Mouse (Mus musculus): ENCODE results near the gene Cdh22. TPM values are rescaled to one million over a fixed set of nuclear protein-coding genes. Genes with fewer than 3 reads are reported as not detected.

Gene Cdh22
- polyA plus RNA-seq, 1 experiment from 2014 or later: not detected

DNA sequence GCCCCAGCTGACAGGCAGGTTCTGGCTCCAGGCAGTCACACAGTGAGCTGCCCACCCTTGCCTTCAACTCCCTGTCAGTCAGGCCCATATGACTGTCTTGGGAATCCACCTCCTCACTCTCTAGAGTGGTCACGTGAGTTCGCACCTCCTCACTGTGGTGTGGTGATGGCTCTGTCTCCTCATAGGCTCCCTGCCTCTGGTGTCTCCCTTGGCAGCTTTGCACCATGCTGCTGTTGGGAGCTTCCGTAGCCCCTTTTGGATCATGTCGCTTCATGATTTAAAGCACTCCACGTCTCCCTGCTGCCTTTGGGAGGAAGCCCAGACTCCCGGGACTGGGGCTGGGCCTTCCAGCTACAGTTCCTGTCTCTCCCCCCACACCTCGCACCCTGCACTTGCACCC, 170.2 kb downstream of the Cdh22 start:
- no peak overlapping the region for H3K4me2 ChIP-seq (ENCODE audit: low read depth, low read length)
- H3K9me3 ChIP-seq (replicated peaks; ENCODE audit: control insufficient read depth, low read length): no peaks in the 10 kb centered on the region
- H3K36me3 ChIP-seq (ENCODE audit: control insufficient read depth, insufficient read depth): no peaks in the 10 kb centered on the region
- no peaks in the 10 kb centered on the region for H3K27me3 ChIP-seq (ENCODE audit: control insufficient read depth, insufficient read depth, low read depth, low read length)
- no peak overlapping the region for H3K9ac ChIP-seq (ENCODE audit: low read depth, low read length)
- H3K4me1 ChIP-seq (ENCODE audit: control insufficient read depth, low read depth, low read length): no peaks in the 10 kb centered on the region
- no peak for ATAC-seq (ENCODE audit: low read depth)
- no peak overlapping the region for H3K27ac ChIP-seq (ENCODE audit: low read length)
- WGBS (ENCODE audit: insufficient replicate concordance): 55% methylated on average over 7 of the region's 7 CpGs
- no peak overlapping the region for H3K4me3 ChIP-seq (ENCODE audit: low read depth, low read length)

DNA sequence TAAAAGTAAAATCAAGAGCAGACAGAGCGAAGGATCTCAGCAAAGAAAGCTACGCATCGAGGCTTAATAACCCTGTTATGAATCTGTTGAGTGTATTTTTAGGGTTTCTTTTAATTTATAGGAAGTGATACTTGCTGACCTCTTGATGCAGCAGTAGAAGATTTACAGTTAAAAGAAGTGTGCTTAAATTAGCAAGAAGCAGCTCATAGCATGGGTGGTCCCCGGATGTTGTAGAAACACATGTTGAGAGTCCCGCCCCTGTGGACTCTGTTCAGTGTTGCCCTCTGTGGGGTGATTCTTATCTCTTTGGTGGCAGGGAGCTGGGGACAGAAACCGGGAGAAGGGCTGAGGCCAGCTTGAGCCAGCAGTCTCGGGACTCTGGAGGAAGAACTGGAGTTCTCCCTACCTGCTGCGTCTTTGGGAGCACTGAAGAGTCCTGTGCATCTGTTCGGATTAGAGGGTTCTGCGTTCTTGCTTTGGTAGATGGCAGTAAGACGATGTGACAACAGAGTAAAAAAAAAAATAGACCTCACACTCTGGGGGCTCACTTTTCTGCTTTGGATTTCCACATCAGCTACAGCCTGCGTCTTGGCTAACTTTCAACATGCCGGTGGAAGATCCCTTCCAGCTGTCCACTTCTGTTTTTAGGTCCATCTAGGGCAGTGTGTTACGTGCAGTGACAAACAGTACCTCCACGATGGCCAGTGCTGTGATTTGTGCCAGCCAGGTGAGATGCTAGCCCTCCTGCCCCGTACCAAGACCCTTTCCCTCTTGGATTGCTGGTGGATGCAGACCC, 172.8 kb downstream of the Cdh22 start:
- Histone ChIP-seq H3K9me3 (replicated peaks; ENCODE audit: control insufficient read depth, low read length) (no peaks in the 10 kb centered on the region), H3K4me1 (ENCODE audit: control insufficient read depth, low read depth, low read length) (no peaks in the 10 kb centered on the region), H3K27me3 (ENCODE audit: control insufficient read depth, insufficient read depth, low read depth, low read length) (no peaks in the 10 kb centered on the region), H3K4me2 (ENCODE audit: low read depth, low read length) (no peak overlapping the region), H3K27ac (ENCODE audit: low read length) (no peak overlapping the region), H3K36me3 (ENCODE audit: control insufficient read depth, insufficient read depth) (no peaks in the 10 kb centered on the region), H3K9ac (ENCODE audit: low read depth, low read length) (no peak overlapping the region), H3K4me3 (ENCODE audit: low read depth, low read length) (no peak overlapping the region)
- WGBS (ENCODE audit: insufficient replicate concordance): 57% methylated on average over 16 of the region's 16 CpGs
- ATAC-seq (ENCODE audit: low read depth): no peak

Other genes starting within 250 kb of the Cdh22 start
- 14.2 and 15.3 TPM in 2 replicates for gene Ncoa5, start 200.0 kb downstream of the Cdh22 start, polyA plus RNA-seq (2015; fragmentation: Nextera tagmentation; extraction: Ambion mirVana)
- gene Cd40, start 179.2 kb downstream of the Cdh22 start, polyA plus RNA-seq (2015; fragmentation: Nextera tagmentation; extraction: Ambion mirVana): 2.6 and 3.0 TPM in 2 replicates
- not detected in 2 replicates for gene 1700025C18Rik, start 144.1 kb downstream of the Cdh22 start, polyA plus RNA-seq (2015; fragmentation: Nextera tagmentation; extraction: Ambion mirVana)
- 37.9 and 47.2 TPM in 2 replicates for gene Slc35c2, start 53.0 kb upstream of the Cdh22 start, polyA plus RNA-seq (2015; fragmentation: Nextera tagmentation; extraction: Ambion mirVana)
- 15.9 and 16.3 TPM in 2 replicates for gene Elmo2, start 91.6 kb upstream of the Cdh22 start, polyA plus RNA-seq (2015; fragmentation: Nextera tagmentation; extraction: Ambion mirVana)
- not detected in 2 replicates for gene Zfp663, start 133.9 kb upstream of the Cdh22 start, polyA plus RNA-seq (2015; fragmentation: Nextera tagmentation; extraction: Ambion mirVana)
- gene Zfp334, start 153.4 kb upstream of the Cdh22 start, polyA plus RNA-seq (2015; fragmentation: Nextera tagmentation; extraction: Ambion mirVana): 0.96 and 0.97 TPM in 2 replicates
- 3.4 and 3.9 TPM in 2 replicates for gene Ocstamp, start 165.6 kb upstream of the Cdh22 start, polyA plus RNA-seq (2015; fragmentation: Nextera tagmentation; extraction: Ambion mirVana)
- 19.7 and 24.6 TPM in 2 replicates for gene Slc13a3, start 238.4 kb upstream of the Cdh22 start, polyA plus RNA-seq (2015; fragmentation: Nextera tagmentation; extraction: Ambion mirVana)